Mouse (Mus musculus) thymus, postnatal 14 days (tissue): ENCODE data around the gene Slc44a3.
"Not testable (repeated sequence)": the region's sequence is repeated elsewhere in the genome, so short reads cannot be mapped to it uniquely, and the experiment has no call there.

Source experiments
- DNase-seq: peaks from one replicate; pipeline ENCODE4 v3.0.0; 2021

The Slc44a3 gene

GRCm38 (mm10) chr3:121550370-121550769 is 18.2 kb upstream of the Slc44a3 start:
- peak; percentile 42 for DNase-seq

- DNase-seq: peak; percentile 19
These were observed 15.8 kb upstream of the Slc44a3 start for GRCm38 (mm10) chr3:121547851-121548624.

GRCm38 (mm10) chr3:121540621-121541020 is 8.4 kb upstream of the Slc44a3 start:
- DNase-seq: no peak

GRCm38 (mm10) chr3:121539871-121540431 is 7.7 kb upstream of the Slc44a3 start:
- no peak for DNase-seq

- not testable (repeated sequence) for DNase-seq
These were observed 6.6 kb upstream of the Slc44a3 start for GRCm38 (mm10) chr3:121538847-121539246.

GRCm38 (mm10) chr3:121537996-121538395 is 5.8 kb upstream of the Slc44a3 start:
- no peak for DNase-seq

GRCm38 (mm10) chr3:121536803-121537202 is 4.6 kb upstream of the Slc44a3 start:
- DNase-seq: no peak

- DNase-seq: peak; percentile 37
These were observed 3.8 kb upstream of the Slc44a3 start for GRCm38 (mm10) chr3:121535813-121536504.

- DNase-seq: no peak
These were observed 645 bp downstream of the Slc44a3 start for GRCm38 (mm10) chr3:121531370-121532148.

- no peak for DNase-seq
These were observed 1.5 kb downstream of the Slc44a3 start for GRCm38 (mm10) chr3:121530546-121531258.

- DNase-seq: no peak
These were observed 5.8 kb downstream of the Slc44a3 start for GRCm38 (mm10) chr3:121526096-121527093.

- no peak for DNase-seq
These were observed 10.5 kb downstream of the Slc44a3 start for GRCm38 (mm10) chr3:121521633-121522125.

GRCm38 (mm10) chr3:121521123-121521522 is 11.1 kb downstream of the Slc44a3 start:
- no peak for DNase-seq

- DNase-seq: no peak
These were observed 15.2 kb downstream of the Slc44a3 start for GRCm38 (mm10) chr3:121517030-121517429.

- no peak for DNase-seq
These were observed 23.1 kb downstream of the Slc44a3 start for GRCm38 (mm10) chr3:121509141-121509540.

- no peak for DNase-seq
These were observed 24.5 kb downstream of the Slc44a3 start for GRCm38 (mm10) chr3:121507678-121508077.

- no peak for DNase-seq
These were observed 25.4 kb downstream of the Slc44a3 start for GRCm38 (mm10) chr3:121506756-121507155.

- DNase-seq: no peak
These were observed 26.0 kb downstream of the Slc44a3 start for GRCm38 (mm10) chr3:121506175-121506574.

GRCm38 (mm10) chr3:121504927-121505487 is 27.2 kb downstream of the Slc44a3 start:
- no peak for DNase-seq

GRCm38 (mm10) chr3:121500734-121501133 is 31.5 kb downstream of the Slc44a3 start:
- DNase-seq: no peak

GRCm38 (mm10) chr3:121500225-121500624 is 32.0 kb downstream of the Slc44a3 start:
- peak; percentile 77 for DNase-seq
